Mouse (Mus musculus) right cerebral cortex, postnatal 14 days (tissue): ENCODE results near the gene Ppp2r5c.

Source experiments
- DNase-seq: peaks from one replicate; pipeline ENCODE4 v3.0.0; 2022

The Ppp2r5c gene

GRCm38 (mm10) chr12:110520236-110520987, 73.5 kb downstream of the Ppp2r5c start:
- DNase-seq, result no peak

GRCm38 (mm10) chr12:110523526-110523925, 76.6 kb downstream of the Ppp2r5c start:
- no peak for DNase-seq

- DNase-seq, result no peak
Observed at GRCm38 (mm10) chr12:110532711-110533110, 85.8 kb downstream of the Ppp2r5c start.

GRCm38 (mm10) chr12:110533151-110533550, 86.2 kb downstream of the Ppp2r5c start:
- DNase-seq, result no peak

GRCm38 (mm10) chr12:110533832-110534231, 86.9 kb downstream of the Ppp2r5c start:
- no peak for DNase-seq

- no peak for DNase-seq
Observed at GRCm38 (mm10) chr12:110535361-110535760, 88.4 kb downstream of the Ppp2r5c start.

GRCm38 (mm10) chr12:110537751-110538150, 90.8 kb downstream of the Ppp2r5c start:
- no peak for DNase-seq

GRCm38 (mm10) chr12:110539346-110539745, 92.4 kb downstream of the Ppp2r5c start:
- DNase-seq, result no peak

GRCm38 (mm10) chr12:110539798-110540197, 92.9 kb downstream of the Ppp2r5c start:
- no peak for DNase-seq

- no peak for DNase-seq
Observed at GRCm38 (mm10) chr12:110540273-110540672, 93.4 kb downstream of the Ppp2r5c start.

GRCm38 (mm10) chr12:110541001-110541400, 94.1 kb downstream of the Ppp2r5c start:
- no peak for DNase-seq

GRCm38 (mm10) chr12:110541528-110541927, 94.6 kb downstream of the Ppp2r5c start:
- no peak for DNase-seq

GRCm38 (mm10) chr12:110545040-110545701, 98.3 kb downstream of the Ppp2r5c start:
- no peak for DNase-seq

- no peak for DNase-seq
Observed at GRCm38 (mm10) chr12:110547573-110547972, 100.7 kb downstream of the Ppp2r5c start.

GRCm38 (mm10) chr12:110549437-110550112, 102.7 kb downstream of the Ppp2r5c start:
- no peak for DNase-seq

GRCm38 (mm10) chr12:110550364-110550763, 103.4 kb downstream of the Ppp2r5c start:
- no peak for DNase-seq

- no peak for DNase-seq
Observed at GRCm38 (mm10) chr12:110552113-110552512, 105.2 kb downstream of the Ppp2r5c start.

GRCm38 (mm10) chr12:110553362-110553761, 106.4 kb downstream of the Ppp2r5c start:
- DNase-seq, result no peak

GRCm38 (mm10) chr12:110555536-110556240, 108.8 kb downstream of the Ppp2r5c start:
- DNase-seq, result no peak

GRCm38 (mm10) chr12:110556861-110557628, 110.1 kb downstream of the Ppp2r5c start:
- DNase-seq, result no peak

- no peak for DNase-seq
Observed at GRCm38 (mm10) chr12:110558175-110558574, 111.3 kb downstream of the Ppp2r5c start.

- no peak for DNase-seq
Observed at GRCm38 (mm10) chr12:110563383-110563782, 116.5 kb downstream of the Ppp2r5c start.
